Mouse (Mus musculus): Measurements from ENCODE around the gene Hcrt. TPM values are rescaled to one million over a fixed set of nuclear protein-coding genes. Genes with fewer than 3 reads are reported as not detected.
A peak's percentile ranks its signal among the peaks of the same experiment; 100 is the strongest.

Hcrt gene
- polyA plus RNA-seq, 1 experiment from 2014 or later, result not detected

DNA sequence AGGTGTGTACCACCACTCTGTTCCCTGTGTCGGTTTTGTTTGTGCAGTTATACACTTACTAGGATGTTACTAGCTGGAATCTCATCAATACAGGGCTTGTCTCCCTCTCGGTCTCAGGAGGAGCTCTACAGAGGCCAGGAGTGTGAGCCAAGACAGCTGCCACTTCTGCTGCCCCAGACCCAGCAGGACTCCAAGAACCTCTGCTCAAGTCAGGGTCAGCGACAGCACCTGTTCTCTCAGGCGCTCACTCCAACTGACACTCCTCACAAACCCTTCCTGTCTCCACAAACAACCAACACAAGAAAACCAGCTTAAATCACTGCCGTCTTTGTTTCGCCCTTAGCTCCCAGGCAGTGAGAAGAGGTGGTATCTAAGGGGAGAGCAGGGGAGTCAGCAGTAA, 34.1 kb downstream of the Hcrt start:
- no peaks in the 10 kb centered on the region for H3K9me3 ChIP-seq
- H3K27ac ChIP-seq, result no peak overlapping the region
- H3K27me3 ChIP-seq, result no peaks in the 10 kb centered on the region
- peaks cover 9% of the 10 kb centered on the region for H3K4me1 ChIP-seq
- H3K9ac ChIP-seq, result no peak overlapping the region
- no peak for ATAC-seq (ENCODE audit: low FRiP score, low read depth)
- H3K4me2 ChIP-seq (replicated peaks), result no peak overlapping the region
- no peak overlapping the region for H3K4me3 ChIP-seq
- 86% methylated on average over 6 of the region's 6 CpGs for WGBS
- H3K36me3 ChIP-seq, result peaks cover 27% of the 10 kb centered on the region

DNA sequence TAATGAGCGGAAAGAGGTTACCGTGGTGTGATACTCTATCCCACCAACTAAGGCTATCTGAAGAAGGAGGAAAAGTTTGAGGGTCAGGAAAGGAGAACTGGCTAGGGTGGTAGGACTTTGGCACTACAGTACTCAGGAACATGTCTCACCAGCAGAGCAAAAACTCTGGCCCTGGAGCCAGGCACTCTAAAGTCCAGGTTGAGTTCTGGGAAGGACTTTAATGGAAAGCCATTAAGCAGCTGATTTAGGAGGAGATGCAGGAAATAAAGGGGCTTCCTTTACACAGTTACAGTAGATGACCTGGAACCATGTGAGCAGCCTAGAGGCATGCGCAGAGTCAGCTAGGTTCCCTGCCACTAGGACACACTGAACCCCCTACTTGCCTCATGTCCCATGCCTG, 35.5 kb downstream of the Hcrt start:
- no peaks in the 10 kb centered on the region for H3K9me3 ChIP-seq
- H3K27ac ChIP-seq, result no peak overlapping the region
- no peak overlapping the region for H3K4me3 ChIP-seq
- no peak overlapping the region for H3K4me2 ChIP-seq (replicated peaks)
- H3K9ac ChIP-seq, result no peak overlapping the region
- H3K36me3 ChIP-seq, result peaks cover 15% of the 10 kb centered on the region
- peaks cover 12% of the 10 kb centered on the region for H3K4me1 ChIP-seq
- WGBS, result 87% methylated on average over 3 of the region's 3 CpGs
- ATAC-seq (ENCODE audit: low FRiP score, low read depth), result no peak
- no peaks in the 10 kb centered on the region for H3K27me3 ChIP-seq

DNA sequence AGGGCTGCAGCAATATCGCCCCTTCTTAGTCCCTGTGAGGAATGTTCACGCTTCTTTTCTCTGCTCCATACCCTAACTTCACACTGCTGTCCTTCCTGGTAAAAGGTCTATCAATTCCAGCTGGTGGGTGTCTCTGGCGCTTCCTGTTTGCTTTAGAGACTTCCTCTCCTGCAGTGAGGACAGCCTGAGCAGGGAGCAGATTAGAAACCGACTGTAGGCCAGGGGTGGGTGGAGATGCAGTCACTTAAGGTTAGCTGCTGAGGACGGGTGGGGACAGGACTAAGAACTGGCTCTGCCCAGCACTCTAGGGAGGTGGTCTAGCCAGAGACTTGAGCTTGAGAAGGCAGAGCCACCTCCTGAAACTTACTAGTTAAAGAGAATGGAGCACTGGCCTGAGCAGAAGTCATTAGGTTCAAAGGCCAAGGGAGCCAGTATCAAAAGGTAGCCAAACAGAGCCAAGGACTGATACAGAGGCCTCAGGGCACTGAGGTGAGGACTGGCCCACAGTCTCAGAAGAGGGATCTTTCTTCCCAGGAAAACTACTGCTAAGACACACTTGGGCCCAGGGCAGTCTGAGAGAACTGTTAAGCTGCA, 37.7 kb downstream of the Hcrt start:
- Histone ChIP-seq H3K27ac (no peak overlapping the region), H3K4me3 (no peak overlapping the region), H3K4me2 (replicated peaks) (no peak overlapping the region; the same call in 1 of the 2 replicates), H3K36me3 (peaks cover 12% of the 10 kb centered on the region), H3K9me3 (no peaks in the 10 kb centered on the region), H3K9ac (no peak overlapping the region), H3K27me3 (no peaks in the 10 kb centered on the region), H3K4me1 (peaks cover 9% of the 10 kb centered on the region)
- 25% methylated on average over 5 of the region's 5 CpGs for WGBS
- ATAC-seq (ENCODE audit: low FRiP score, low read depth), result no peak

DNA sequence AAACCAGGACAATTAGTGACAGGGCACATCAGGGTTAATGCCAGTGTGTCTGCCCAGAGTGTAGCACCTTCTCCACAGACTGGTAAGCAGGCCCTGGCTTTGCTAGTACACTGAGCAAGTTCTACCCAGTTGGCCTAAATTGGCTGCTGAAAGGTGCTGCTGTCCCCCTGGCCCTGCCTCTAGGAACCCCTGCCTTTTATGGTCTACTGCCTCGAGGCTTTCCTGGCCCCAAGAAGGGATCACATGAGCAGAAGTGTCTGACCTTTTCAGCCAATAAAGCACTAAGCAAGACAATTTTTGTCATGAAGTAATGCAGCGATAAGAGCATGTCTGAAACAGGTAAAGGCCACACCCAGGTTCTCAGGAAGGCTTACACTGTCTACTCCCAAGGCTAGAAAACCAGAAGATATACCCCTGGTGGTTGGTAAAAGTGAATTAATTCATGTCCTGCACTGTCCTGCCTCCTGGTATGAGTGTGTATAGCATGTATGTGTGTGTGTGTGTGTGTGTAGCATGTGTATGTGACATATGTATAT, 40.2 kb downstream of the Hcrt start:
- no peak overlapping the region for H3K4me3 ChIP-seq
- no peak overlapping the region for H3K9ac ChIP-seq
- H3K27ac ChIP-seq, result no peak overlapping the region; the same call in 1 of the 2 replicates
- peaks cover 26% of the 10 kb centered on the region for H3K36me3 ChIP-seq
- H3K4me2 ChIP-seq (replicated peaks), result no peak overlapping the region
- no peaks in the 10 kb centered on the region for H3K9me3 ChIP-seq
- no peaks in the 10 kb centered on the region for H3K27me3 ChIP-seq
- peaks cover 9% of the 10 kb centered on the region for H3K4me1 ChIP-seq
- 51% methylated on average over 2 of the region's 2 CpGs for WGBS
- ATAC-seq (ENCODE audit: low FRiP score, low read depth), result no peak

DNA sequence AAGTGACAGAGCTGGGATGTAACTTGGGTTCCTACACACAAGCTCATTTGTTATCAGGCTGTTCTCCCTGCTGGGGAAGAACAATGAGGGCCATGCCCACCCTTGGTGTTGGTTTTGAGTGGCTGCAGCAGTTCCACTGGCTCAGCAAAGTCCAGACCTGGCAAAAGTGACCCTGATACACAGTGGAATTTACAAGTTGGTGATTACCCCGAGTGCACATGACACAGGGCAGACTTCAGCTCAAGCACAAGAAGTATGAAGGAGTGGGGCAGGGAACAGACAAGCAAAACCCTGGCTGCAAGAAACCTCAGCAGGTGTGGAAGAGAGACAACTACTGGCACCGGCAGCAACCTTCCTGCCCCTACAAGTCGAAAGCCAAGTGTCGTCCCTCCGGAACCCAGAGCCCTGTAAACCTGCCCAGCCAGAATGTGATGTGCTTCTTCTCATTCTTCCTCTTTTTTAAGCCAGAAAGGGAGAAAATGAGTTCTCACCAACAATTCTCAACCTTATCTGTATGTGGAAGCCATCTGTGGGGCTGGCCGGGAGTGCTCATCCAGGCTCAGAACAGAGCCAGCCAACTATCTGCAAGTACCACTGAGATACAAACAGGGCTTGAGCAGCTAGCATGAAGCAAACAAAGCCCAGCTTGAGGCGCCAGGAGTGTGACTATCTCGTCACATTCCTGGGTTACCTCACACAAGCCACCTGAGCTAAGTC, 40.8 kb downstream of the Hcrt start:
- WGBS, result 78% methylated on average over 8 of the region's 8 CpGs
- no peak overlapping the region for H3K4me3 ChIP-seq
- H3K4me2 ChIP-seq (replicated peaks), result no peak overlapping the region
- peaks cover 9% of the 10 kb centered on the region for H3K4me1 ChIP-seq
- no peak for ATAC-seq (ENCODE audit: low FRiP score, low read depth)
- no peaks in the 10 kb centered on the region for H3K9me3 ChIP-seq
- H3K9ac ChIP-seq, result no peak overlapping the region
- H3K36me3 ChIP-seq, result peaks cover 32% of the 10 kb centered on the region
- no peak overlapping the region; the same call in 1 of the 2 replicates for H3K27ac ChIP-seq
- no peaks in the 10 kb centered on the region for H3K27me3 ChIP-seq

DNA sequence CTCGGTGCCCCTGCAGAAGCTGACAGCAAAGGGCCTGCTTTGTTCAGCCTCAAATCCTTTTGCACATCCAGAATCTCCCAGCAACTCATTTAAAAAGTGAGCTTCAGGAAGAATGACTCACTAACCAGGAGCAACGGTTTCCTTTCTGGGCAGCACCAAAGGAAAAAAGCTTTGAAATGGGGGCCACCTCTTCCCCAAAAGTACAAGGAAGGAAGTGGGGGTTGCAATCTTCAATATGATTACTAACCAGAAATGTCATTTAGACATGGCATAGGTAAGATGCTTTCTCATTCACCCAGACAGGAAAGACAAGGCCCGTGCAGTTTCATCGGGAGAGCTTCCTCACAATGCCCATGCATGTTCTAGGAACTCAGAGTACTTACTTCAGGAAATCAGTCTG, 41.5 kb downstream of the Hcrt start:
- ATAC-seq (ENCODE audit: low FRiP score, low read depth), result no peak
- whole genome bisulfite sequencing, result 83% methylated on average over 4 of the region's 4 CpGs
- Histone ChIP-seq H3K4me2 (replicated peaks) (no peak overlapping the region), H3K27me3 (no peaks in the 10 kb centered on the region), H3K9me3 (no peaks in the 10 kb centered on the region), H3K27ac (no peak overlapping the region), H3K4me1 (peaks cover 9% of the 10 kb centered on the region), H3K36me3 (peaks cover 39% of the 10 kb centered on the region), H3K9ac (peak overlapping the region; percentile 48; the same call in 1 of the 2 replicates), H3K4me3 (no peak overlapping the region)

DNA sequence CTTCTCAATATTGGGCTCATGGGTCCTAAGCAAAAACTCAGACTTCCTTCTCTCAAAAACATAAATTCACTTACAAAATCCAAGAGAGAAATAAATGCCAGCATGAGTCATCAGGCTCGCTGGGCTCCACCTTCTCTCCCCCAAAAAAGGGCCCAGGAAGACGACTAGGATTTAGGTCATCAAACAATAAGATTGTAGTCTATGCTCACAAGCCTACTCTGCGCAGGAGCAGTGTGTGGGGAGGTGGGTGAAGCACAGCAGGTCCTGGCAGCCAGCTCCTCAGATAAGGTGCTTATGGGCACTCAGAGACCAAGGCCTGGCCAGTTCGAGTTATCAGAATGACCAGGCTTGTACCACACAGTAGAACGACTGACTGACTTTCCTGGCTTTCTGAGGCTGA, 42.4 kb downstream of the Hcrt start:
- H3K27me3 ChIP-seq, result no peaks in the 10 kb centered on the region
- H3K9me3 ChIP-seq, result no peaks in the 10 kb centered on the region
- peaks cover 8% of the 10 kb centered on the region for H3K4me1 ChIP-seq
- H3K9ac ChIP-seq, result no peak overlapping the region
- peak overlapping the region; percentile 10; the same call in 1 of the 2 replicates for H3K27ac ChIP-seq
- whole genome bisulfite sequencing, result 75% methylated on average over 5 of the region's 5 CpGs
- H3K4me3 ChIP-seq, result no peak overlapping the region
- no peak for ATAC-seq (ENCODE audit: low FRiP score, low read depth)
- H3K36me3 ChIP-seq, result peaks cover 48% of the 10 kb centered on the region
- H3K4me2 ChIP-seq (replicated peaks), result no peak overlapping the region

DNA sequence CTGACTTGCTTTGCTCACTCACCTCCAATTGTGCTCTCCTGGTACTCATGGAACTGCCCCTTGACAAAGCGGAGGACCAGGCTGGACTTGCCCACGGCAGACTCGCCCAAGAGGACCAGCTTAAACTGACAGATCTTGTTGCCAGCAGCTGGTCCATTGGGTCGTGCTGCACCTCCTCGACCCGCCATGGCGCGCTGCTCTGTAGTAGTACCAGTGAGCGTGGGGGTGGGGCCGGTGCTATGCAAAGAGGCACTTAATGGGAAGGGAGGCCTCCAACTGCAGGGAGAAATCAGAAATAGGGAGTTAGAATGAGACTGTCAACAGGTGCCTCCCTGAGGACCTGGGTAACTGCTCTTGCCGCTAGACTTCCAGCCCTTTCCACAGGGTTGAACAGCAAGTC, 42.8 kb downstream of the Hcrt start:
- H3K4me2 ChIP-seq (replicated peaks), result no peak overlapping the region
- 90% methylated on average over 11 of the region's 11 CpGs for WGBS
- H3K4me1 ChIP-seq, result peaks cover 3% of the 10 kb centered on the region
- ATAC-seq (ENCODE audit: low FRiP score, low read depth), result no peak
- H3K4me3 ChIP-seq, result no peak overlapping the region
- no peaks in the 10 kb centered on the region for H3K9me3 ChIP-seq
- peaks cover 52% of the 10 kb centered on the region for H3K36me3 ChIP-seq
- H3K27me3 ChIP-seq, result no peaks in the 10 kb centered on the region
- no peak overlapping the region for H3K9ac ChIP-seq
- H3K27ac ChIP-seq, result no peak overlapping the region

DNA sequence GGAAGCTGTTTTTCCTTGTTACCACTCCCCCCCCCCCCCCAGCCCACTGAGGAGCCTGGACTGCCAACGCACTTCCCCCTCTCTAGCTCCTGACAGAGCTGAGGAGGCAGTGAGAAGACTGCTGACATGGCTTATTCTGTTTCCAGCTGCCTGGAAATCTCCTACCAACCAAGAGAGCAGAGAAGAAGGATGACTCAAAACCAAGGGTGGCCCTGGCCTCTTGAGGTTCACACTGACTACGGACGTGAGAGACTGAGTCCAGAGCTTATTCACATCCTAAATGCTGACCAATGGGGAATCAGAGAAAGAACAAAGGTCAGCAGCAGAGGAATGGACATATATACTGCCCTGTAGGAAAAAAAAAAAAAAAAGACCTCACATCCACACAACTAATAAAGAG, 43.4 kb downstream of the Hcrt start:
- H3K27ac ChIP-seq, result no peak overlapping the region
- H3K9ac ChIP-seq, result no peak overlapping the region
- no peaks in the 10 kb centered on the region for H3K27me3 ChIP-seq
- WGBS, result 85% methylated on average over 3 of the region's 3 CpGs
- H3K36me3 ChIP-seq, result peaks cover 54% of the 10 kb centered on the region
- no peak for ATAC-seq (ENCODE audit: low FRiP score, low read depth)
- peaks cover 5% of the 10 kb centered on the region for H3K4me1 ChIP-seq
- no peak overlapping the region for H3K4me2 ChIP-seq (replicated peaks)
- no peaks in the 10 kb centered on the region for H3K9me3 ChIP-seq
- no peak overlapping the region for H3K4me3 ChIP-seq

DNA sequence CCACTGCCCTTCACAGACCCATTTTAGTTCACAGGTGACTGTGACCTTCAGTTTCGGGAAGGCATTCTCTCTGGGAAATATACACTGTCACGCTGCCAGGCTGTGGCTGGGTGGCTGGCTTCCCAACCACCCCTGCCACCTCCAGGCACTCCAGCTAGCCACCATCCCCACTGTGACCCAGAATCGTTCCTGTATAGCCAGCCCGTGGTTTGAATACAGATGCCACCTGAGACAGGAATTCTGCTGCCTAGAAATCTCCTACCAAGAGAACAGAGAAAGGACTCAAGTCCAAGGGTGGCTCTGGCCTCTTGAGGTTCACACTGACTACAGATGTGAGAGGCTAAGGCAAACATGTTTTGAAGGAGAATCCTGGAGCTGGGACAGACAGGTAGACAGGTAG, 43.9 kb downstream of the Hcrt start:
- ATAC-seq (ENCODE audit: low FRiP score, low read depth), result no peak
- H3K4me1 ChIP-seq, result peaks cover 9% of the 10 kb centered on the region
- H3K27me3 ChIP-seq, result no peaks in the 10 kb centered on the region
- 86% methylated on average over 4 of the region's 4 CpGs for WGBS
- H3K4me3 ChIP-seq, result no peak overlapping the region
- H3K9ac ChIP-seq, result no peak overlapping the region
- H3K36me3 ChIP-seq, result peaks cover 54% of the 10 kb centered on the region
- no peaks in the 10 kb centered on the region for H3K9me3 ChIP-seq
- no peak overlapping the region for H3K27ac ChIP-seq
- no peak overlapping the region for H3K4me2 ChIP-seq (replicated peaks)

DNA sequence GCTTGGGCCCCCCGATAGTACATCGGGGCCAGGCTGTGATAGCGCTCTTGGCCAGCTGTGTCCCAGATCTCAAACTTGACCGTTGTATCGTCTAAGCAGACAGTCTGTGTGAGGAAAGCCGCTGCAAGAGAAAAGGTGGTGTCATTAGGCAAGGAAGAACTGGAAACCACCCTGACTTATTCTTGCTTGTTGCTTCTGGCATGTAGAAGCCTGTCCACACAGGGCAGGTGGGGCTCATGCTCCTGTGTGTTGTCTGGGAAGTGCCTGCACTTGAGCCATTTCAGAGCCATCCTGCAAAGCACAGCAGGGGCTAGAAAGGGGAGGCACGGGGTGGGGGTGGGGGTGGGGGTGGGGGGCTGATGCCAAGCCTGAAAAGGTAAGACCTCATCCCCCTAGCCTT, 44.3 kb downstream of the Hcrt start:
- Histone ChIP-seq H3K27ac (no peak overlapping the region), H3K36me3 (peaks cover 54% of the 10 kb centered on the region), H3K9me3 (no peaks in the 10 kb centered on the region), H3K4me3 (no peak overlapping the region), H3K27me3 (no peaks in the 10 kb centered on the region), H3K4me2 (replicated peaks) (no peak overlapping the region), H3K4me1 (peaks cover 13% of the 10 kb centered on the region), H3K9ac (no peak overlapping the region)
- WGBS, result 84% methylated on average over 7 of the region's 7 CpGs
- no peak for ATAC-seq (ENCODE audit: low FRiP score, low read depth)

DNA sequence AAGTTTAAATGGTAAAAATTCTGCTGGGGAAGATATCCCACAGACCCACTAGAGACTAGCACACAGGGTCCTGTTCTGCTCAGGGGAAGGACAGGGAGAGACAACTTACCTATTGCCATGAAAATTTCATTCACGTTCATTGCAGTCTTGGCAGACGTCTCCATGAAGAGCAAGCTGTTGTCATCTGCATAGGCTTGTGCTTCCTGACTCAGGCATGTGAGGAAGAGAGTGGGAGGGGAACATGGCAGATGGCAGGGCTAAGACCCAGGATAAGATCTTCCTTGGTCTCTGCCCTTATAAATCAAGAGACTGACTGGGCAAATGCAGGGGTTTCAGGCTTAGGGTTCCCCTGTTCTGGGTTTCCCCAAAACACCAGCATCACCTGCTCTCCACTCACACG, 46.1 kb downstream of the Hcrt start:
- no peak for ATAC-seq (ENCODE audit: low FRiP score, low read depth)
- H3K36me3 ChIP-seq, result peaks cover 54% of the 10 kb centered on the region

More for the DNA sequence above, 46.1 kb downstream of the Hcrt start:
- Histone ChIP-seq H3K4me1 (peaks cover 22% of the 10 kb centered on the region), H3K4me3 (no peak overlapping the region), H3K27me3 (no peaks in the 10 kb centered on the region), H3K27ac (no peak overlapping the region), H3K4me2 (replicated peaks) (no peak overlapping the region), H3K9me3 (no peaks in the 10 kb centered on the region), H3K9ac (no peak overlapping the region)
- WGBS, result 90% methylated on average over 3 of the region's 3 CpGs
